Mouse (Mus musculus): ENCODE measurements around the gene Lrrc32. TPM values are rescaled to one million over a fixed set of nuclear protein-coding genes. Genes with fewer than 3 reads are reported as not detected.

The Lrrc32 gene
- polyA plus RNA-seq, 1 experiment: 2.5 TPM

- peaks cover 32% of the 10 kb centered on the region for H3K4me1 ChIP-seq (ENCODE audit: control insufficient read depth, insufficient read depth, low read length)
- H3K27me3 ChIP-seq (ENCODE audit: control insufficient read depth, insufficient read depth, low read length): no peaks in the 10 kb centered on the region
- no peak for TF ChIP-seq POLR2A (IDR thresholded peaks at IDR 0.05; ENCODE audit: borderline replicate concordance, insufficient read depth, low read length)
- TF ChIP-seq CTCF (IDR thresholded peaks at IDR 0.05; ENCODE audit: borderline replicate concordance, insufficient read depth, low read depth, low read length): no peak
- DNase-seq: no peak
- no peak overlapping the region for H3K27ac ChIP-seq (ENCODE audit: insufficient read depth, low read length)
- H3K4me3 ChIP-seq (replicated peaks; ENCODE audit: insufficient read depth, low read depth, low read length): no peak overlapping the region
- 46% methylated on average over 5 of the region's 5 CpGs for WGBS
Measured at GRCm38 (mm10) chr7:98502921-98503320, 13.8 kb downstream of the Lrrc32 start.

- Histone ChIP-seq H3K27ac (ENCODE audit: insufficient read depth, low read length) (no peak overlapping the region), H3K4me1 (ENCODE audit: control insufficient read depth, insufficient read depth, low read length) (peaks cover 20% of the 10 kb centered on the region), H3K27me3 (ENCODE audit: control insufficient read depth, insufficient read depth, low read length) (no peaks in the 10 kb centered on the region), H3K4me3 (replicated peaks; ENCODE audit: insufficient read depth, low read depth, low read length) (no peak overlapping the region)
- TF ChIP-seq CTCF (IDR thresholded peaks at IDR 0.05; ENCODE audit: borderline replicate concordance, insufficient read depth, low read depth, low read length) (no peak), POLR2A (IDR thresholded peaks at IDR 0.05; ENCODE audit: borderline replicate concordance, insufficient read depth, low read length) (no peak)
- no peak for DNase-seq
- 79% methylated on average over 6 of the region's 6 CpGs for WGBS
Measured at GRCm38 (mm10) chr7:98503951-98504647, 15.0 kb downstream of the Lrrc32 start.

GRCm38 (mm10) chr7:98504726-98505314, 15.7 kb downstream of the Lrrc32 start:
- no peak for DNase-seq
- TF ChIP-seq CTCF (IDR thresholded peaks at IDR 0.05; ENCODE audit: borderline replicate concordance, insufficient read depth, low read depth, low read length): no peak
- no peak for TF ChIP-seq POLR2A (IDR thresholded peaks at IDR 0.05; ENCODE audit: borderline replicate concordance, insufficient read depth, low read length)
- Histone ChIP-seq H3K27ac (ENCODE audit: insufficient read depth, low read length) (no peak overlapping the region), H3K4me1 (ENCODE audit: control insufficient read depth, insufficient read depth, low read length) (peaks cover 13% of the 10 kb centered on the region), H3K4me3 (replicated peaks; ENCODE audit: insufficient read depth, low read depth, low read length) (no peak overlapping the region), H3K27me3 (ENCODE audit: control insufficient read depth, insufficient read depth, low read length) (no peaks in the 10 kb centered on the region)
- WGBS: 46% methylated on average over 5 of the region's 5 CpGs

- H3K27ac ChIP-seq (ENCODE audit: insufficient read depth, low read length): no peak overlapping the region
Measured at GRCm38 (mm10) chr7:98505664-98506063, 16.6 kb downstream of the Lrrc32 start.

GRCm38 (mm10) chr7:98510961-98511958, 22.2 kb downstream of the Lrrc32 start:
- Histone ChIP-seq H3K27ac (ENCODE audit: insufficient read depth, low read length) (no peak overlapping the region), H3K4me3 (replicated peaks; ENCODE audit: insufficient read depth, low read depth, low read length) (no peak overlapping the region), H3K27me3 (ENCODE audit: control insufficient read depth, insufficient read depth, low read length) (no peaks in the 10 kb centered on the region), H3K4me1 (ENCODE audit: control insufficient read depth, insufficient read depth, low read length) (no peaks in the 10 kb centered on the region)
- no peak for DNase-seq
- WGBS: 52% methylated on average over 15 of the region's 15 CpGs
- TF ChIP-seq CTCF (IDR thresholded peaks at IDR 0.05; ENCODE audit: borderline replicate concordance, insufficient read depth, low read depth, low read length) (no peak), POLR2A (IDR thresholded peaks at IDR 0.05; ENCODE audit: borderline replicate concordance, insufficient read depth, low read length) (no peak)

More at GRCm38 (mm10) chr7:98505664-98506063, 16.6 kb downstream of the Lrrc32 start:
- no peak for DNase-seq
- no peak for TF ChIP-seq POLR2A (IDR thresholded peaks at IDR 0.05; ENCODE audit: borderline replicate concordance, insufficient read depth, low read length)
- no peak for TF ChIP-seq CTCF (IDR thresholded peaks at IDR 0.05; ENCODE audit: borderline replicate concordance, insufficient read depth, low read depth, low read length)
- Histone ChIP-seq H3K27me3 (ENCODE audit: control insufficient read depth, insufficient read depth, low read length) (no peaks in the 10 kb centered on the region), H3K4me3 (replicated peaks; ENCODE audit: insufficient read depth, low read depth, low read length) (no peak overlapping the region), H3K4me1 (ENCODE audit: control insufficient read depth, insufficient read depth, low read length) (peaks cover 8% of the 10 kb centered on the region)
- WGBS: 87% methylated on average over 3 of the region's 3 CpGs

GRCm38 (mm10) chr7:98513251-98513650, 24.2 kb downstream of the Lrrc32 start:
- TF ChIP-seq POLR2A (IDR thresholded peaks at IDR 0.05; ENCODE audit: borderline replicate concordance, insufficient read depth, low read length): no peak
- TF ChIP-seq CTCF (IDR thresholded peaks at IDR 0.05; ENCODE audit: borderline replicate concordance, insufficient read depth, low read depth, low read length): no peak
- no peak overlapping the region for H3K4me3 ChIP-seq (replicated peaks; ENCODE audit: insufficient read depth, low read depth, low read length)
- H3K27ac ChIP-seq (ENCODE audit: insufficient read depth, low read length): no peak overlapping the region
- WGBS: 74% methylated on average over 3 of the region's 3 CpGs
- no peaks in the 10 kb centered on the region for H3K4me1 ChIP-seq (ENCODE audit: control insufficient read depth, insufficient read depth, low read length)
- DNase-seq: no peak
- H3K27me3 ChIP-seq (ENCODE audit: control insufficient read depth, insufficient read depth, low read length): no peaks in the 10 kb centered on the region; the same call in 1 of the 2 replicates

DNA sequence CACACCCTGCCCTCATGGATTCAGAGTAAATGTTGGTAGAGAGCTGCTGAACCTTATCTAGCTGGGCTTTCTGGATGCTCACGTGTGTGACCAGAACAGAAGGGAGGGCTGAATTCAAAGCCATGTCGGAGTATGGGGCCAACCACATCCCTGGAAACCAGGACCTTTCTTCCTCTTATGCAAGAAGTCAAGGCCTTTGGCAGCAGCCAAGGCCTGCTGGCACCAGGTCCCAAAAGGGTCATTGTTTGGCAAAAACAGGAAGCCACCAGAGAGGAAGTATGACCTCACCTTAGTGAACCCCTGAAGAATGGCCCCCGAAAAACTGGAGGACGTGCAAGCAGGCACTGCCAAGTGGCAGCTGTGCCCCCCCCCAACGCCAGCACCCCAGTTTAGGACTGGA, 33.5 kb downstream of the Lrrc32 start:
- DNase-seq: no peak
- WGBS: 75% methylated on average over 5 of the region's 5 CpGs
- no peak overlapping the region for H3K4me3 ChIP-seq (replicated peaks; ENCODE audit: insufficient read depth, low read depth, low read length)
- H3K27me3 ChIP-seq (ENCODE audit: control insufficient read depth, insufficient read depth, low read length): no peaks in the 10 kb centered on the region; the same call in 1 of the 2 replicates
- H3K27ac ChIP-seq (ENCODE audit: insufficient read depth, low read length): no peak overlapping the region
- TF ChIP-seq POLR2A (IDR thresholded peaks at IDR 0.05; ENCODE audit: borderline replicate concordance, insufficient read depth, low read length) (no peak), CTCF (IDR thresholded peaks at IDR 0.05; ENCODE audit: borderline replicate concordance, insufficient read depth, low read depth, low read length) (no peak)
- H3K4me1 ChIP-seq (ENCODE audit: control insufficient read depth, insufficient read depth, low read length): peaks cover 8% of the 10 kb centered on the region; the same call in 1 of the 2 replicates
